Mouse (Mus musculus) erythroblast, embryonic 14.5 days (primary cell): ENCODE measurements around the gene Filip1l.

Experiments used
- GATA1 ChIP-seq: IDR thresholded peaks from 2 replicates; pipeline ENCODE4 v1.6.1; 2012; ENCODE audit warnings: low read length, inconsistent platforms, mixed read lengths
- TAL1 ChIP-seq: IDR thresholded peaks from 3 replicates; pipeline ENCODE4 v1.6.1; 2012; ENCODE audit warnings: low read length, inconsistent platforms, mixed read lengths

GRCm38 (mm10) chr16:57433671-57434070 lies 80.8 kb downstream of the Filip1l start:
- TF ChIP-seq TAL1 (no peak), GATA1 (no peak)
